Mouse (Mus musculus) gastrocnemius, postnatal 14 days (tissue): ENCODE measurements at regions not wholly inside any gene's neighbourhood (a gene's known extent, or its start where the extent isn't known, plus 50 kb on each side); places are given as distances from the start of the nearest gene placed in this dataset.

Experiments used
- DNase-seq: peaks from one replicate; pipeline ENCODE4 v3.0.0; 2021; ENCODE audit warnings: mixed read lengths
- intact Hi-C: fragments of 180-260 bp; cut with DNase I; formaldehyde crosslinking; loops from one replicate; pipeline ENCODE4 v1.15.1; 2025; ENCODE audit warnings: low total_unique reads

GRCm38 (mm10) chr11:17591780-17592487, 334.6 kb downstream of the C1d start:
- DNase-seq = no peak
- intact Hi-C loops = no loop called here

DNA sequence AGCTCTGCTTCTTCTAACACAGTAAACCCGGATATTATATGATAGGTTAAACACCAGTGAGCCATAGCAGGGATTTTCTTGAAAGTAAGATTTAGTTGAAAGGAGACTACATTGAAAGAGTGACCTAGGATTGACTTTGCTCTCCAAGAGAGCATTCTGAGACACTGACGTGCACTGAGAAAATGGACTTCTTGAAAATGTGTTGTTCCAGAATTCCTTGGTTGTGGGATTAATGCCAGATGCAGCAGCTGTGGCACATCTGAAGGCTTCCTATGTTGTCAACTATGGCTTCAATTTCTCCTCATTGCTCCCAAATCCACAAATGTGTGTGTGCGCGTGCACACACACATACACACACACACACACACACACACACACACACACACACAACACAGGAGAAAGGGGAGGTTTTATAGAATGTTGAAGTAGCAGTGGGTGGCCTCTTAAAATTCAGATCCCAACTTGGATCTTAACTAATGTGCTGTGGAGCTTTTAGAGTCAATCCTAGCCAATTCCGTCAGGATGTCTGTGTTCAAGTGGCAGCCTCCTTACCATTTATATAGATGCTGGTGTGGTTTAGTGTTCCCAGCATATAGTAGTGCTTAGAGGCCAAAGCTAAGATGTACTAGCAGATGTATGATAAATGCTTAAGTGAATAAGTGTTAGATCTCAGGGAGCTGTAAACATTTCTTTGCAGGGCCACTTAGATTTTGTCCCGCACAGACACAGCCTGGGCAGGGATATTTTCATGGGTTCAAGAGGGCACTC, 346.5 kb downstream of the C1d start:
- intact Hi-C loops = no loop called here

GRCm38 (mm10) chr11:17620462-17621248, 333.0 kb downstream of the Etaa1 start:
- intact Hi-C loops = no loop called here
- no peak for DNase-seq

More for the DNA sequence above, 346.5 kb downstream of the C1d start:
- DNase-seq = peak; percentile 3

- peak; percentile 17 for DNase-seq
- intact Hi-C loops = no loop called here
Measured at GRCm38 (mm10) chr11:17629541-17630171, 324.0 kb downstream of the Etaa1 start.

DNA sequence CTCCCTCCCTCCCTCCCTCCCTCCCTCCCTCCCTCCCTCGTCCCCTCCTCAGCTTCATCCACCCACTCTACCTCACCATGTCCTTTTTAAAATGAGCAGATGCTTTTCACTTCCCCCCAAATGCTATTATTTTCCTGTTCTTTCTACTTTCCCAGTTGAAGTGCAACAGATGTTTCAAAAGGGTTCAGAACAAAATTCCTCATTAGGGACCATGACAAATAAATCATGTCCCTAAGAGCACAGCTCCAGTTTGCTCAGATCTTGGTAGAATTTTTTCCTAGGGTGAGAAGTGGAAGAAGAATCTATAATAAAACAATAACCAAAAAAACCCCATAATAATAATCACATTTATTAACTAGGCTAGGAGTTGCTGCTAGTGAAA, 323.5 kb downstream of the Etaa1 start:
- intact Hi-C loops = no loop called here
- no peak for DNase-seq

GRCm38 (mm10) chr11:17637158-17637557, 316.5 kb downstream of the Etaa1 start:
- no peak for DNase-seq
- intact Hi-C loops = no loop called here

GRCm38 (mm10) chr11:17639922-17640321, 313.8 kb downstream of the Etaa1 start:
- intact Hi-C loops = no loop called here
- DNase-seq = no peak

DNA sequence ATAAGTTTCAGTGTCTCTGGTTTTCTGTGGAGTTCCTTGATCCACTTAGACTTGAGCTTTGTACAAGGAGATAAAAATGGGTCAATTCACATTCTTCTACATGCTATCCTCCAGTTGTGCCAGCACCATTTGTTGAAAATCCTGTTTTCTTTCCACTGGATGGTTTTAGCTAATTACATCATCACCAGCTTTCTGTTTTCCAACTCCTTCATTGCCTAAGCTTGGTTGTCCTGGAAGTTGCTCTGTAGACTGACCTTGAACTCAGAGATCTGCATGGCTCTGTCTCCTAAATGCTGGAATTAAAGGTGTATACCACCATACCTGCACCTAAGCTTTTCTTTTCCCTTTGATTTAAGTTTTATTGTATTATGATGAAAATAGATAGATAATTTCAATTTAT, 306.2 kb downstream of the Etaa1 start:
- intact Hi-C loops = no loop called here
- no peak for DNase-seq

- intact Hi-C loops = no loop called here
- DNase-seq = no peak
Measured at GRCm38 (mm10) chr11:17651389-17652156, 302.1 kb downstream of the Etaa1 start.

DNA sequence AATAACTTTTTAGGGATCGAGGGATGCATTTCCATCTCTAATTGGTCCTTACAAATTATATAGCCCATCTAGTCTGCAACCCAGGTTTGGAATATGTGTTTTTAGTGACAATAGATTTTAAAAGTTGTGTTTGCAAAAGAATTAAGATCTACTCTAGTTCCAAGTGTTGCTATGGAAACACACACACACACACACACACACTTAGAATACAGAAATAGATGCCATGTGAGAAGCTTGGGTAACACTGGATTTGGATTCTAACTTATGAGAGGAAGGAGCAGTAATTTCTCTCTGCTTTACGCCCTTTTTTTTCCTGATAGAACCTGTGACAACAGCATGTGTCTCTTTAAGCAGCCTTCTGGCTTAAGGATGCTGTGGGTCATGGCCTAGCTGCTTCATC, 297.8 kb downstream of the Etaa1 start:
- intact Hi-C loops = no loop called here

DNA sequence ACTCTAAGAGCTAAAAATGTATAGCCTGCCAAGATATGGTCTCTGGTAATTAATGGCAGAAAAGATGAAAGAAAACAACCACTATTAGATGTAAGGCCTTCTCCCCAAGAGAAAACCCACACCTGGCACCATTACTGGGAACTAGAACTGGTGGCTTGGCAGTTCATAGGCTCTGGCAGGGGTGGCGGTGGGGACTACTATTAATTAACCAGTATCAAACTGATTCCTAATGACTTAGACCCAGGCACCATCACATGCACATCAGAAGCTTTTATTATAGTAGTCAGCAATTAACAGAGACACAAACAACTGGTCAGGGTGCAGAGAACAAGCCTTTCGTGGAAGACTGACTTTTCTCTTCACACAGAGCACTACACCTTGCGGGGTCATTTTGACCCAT, 296.0 kb downstream of the Etaa1 start:
- no peak for DNase-seq
- intact Hi-C loops = no loop called here

More for the DNA sequence above, 297.8 kb downstream of the Etaa1 start:
- DNase-seq = no peak

GRCm38 (mm10) chr11:17658289-17658688, 295.4 kb downstream of the Etaa1 start:
- intact Hi-C loops = no loop called here
- no peak for DNase-seq

DNA sequence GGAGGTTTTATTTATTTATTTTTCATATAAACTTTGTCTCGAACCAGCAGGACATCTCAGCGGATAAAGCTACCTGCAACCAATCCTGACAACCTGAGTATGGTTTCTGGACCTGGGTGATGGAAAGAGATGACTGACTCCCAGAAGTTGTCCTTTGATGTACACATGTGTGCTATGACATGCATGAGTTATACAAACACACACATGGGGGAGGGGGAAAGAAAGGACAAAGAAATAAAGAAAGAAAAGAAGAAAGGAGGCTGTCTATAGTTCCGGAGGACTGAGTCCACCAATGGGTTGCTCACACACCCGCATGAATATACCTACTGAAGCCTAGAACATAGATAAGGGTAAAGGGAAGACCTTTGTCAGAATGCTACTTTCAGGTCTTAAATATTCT, 295.0 kb downstream of the Etaa1 start:
- intact Hi-C loops = no loop called here
- no peak for DNase-seq

GRCm38 (mm10) chr11:17663893-17664292, 289.8 kb downstream of the Etaa1 start:
- intact Hi-C loops = no loop called here
- DNase-seq = peak; percentile 58

DNA sequence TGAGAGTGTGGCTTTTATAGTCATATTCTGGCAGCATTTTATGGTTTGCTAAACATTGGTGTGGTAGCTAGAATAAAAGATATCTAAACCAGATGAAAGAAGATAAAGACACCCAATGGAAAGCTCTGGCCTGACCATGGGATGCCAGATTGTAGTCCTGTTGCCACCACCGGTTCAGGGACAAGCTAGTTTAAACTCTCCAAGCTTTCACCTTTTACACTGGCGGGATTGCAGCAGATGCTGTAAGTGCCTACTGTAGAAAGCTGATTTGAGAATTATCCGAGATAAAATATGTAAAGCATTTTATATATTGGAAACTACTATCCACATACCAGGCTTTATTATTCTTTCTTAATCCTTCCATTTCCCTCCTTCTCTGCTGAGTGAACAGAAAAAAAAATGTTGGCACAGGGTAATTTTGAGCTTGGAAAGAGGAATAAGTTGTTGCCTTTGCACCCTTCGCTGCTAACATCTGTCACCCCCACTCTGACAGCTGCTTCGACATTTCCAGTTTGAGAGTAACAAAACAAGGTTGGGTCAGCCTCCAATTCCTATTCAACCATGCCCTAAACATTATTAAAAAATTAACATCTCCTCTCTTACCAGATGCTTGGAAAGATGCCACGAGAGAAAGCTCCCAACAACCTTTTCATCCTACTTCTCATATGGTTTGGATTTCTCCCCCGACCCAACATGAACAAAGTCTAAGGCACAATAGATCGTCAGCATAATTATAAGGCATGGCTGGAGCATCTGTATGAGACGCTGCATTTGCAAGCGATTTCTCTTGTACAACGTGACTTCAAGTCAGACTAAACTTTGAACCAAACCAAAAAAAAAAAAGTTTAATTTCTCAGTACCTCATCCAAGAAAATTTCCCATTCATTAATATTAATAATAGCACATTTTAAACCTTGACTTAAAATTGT, 287.8 kb downstream of the Etaa1 start:
- intact Hi-C loops = no loop called here
- no peak for DNase-seq

GRCm38 (mm10) chr11:17680998-17681397, 272.7 kb downstream of the Etaa1 start:
- no peak for DNase-seq
- intact Hi-C loops = no loop called here

GRCm38 (mm10) chr11:17685711-17686113, 268.0 kb downstream of the Etaa1 start:
- DNase-seq = peak; percentile 52
- intact Hi-C loops = no loop called here

DNA sequence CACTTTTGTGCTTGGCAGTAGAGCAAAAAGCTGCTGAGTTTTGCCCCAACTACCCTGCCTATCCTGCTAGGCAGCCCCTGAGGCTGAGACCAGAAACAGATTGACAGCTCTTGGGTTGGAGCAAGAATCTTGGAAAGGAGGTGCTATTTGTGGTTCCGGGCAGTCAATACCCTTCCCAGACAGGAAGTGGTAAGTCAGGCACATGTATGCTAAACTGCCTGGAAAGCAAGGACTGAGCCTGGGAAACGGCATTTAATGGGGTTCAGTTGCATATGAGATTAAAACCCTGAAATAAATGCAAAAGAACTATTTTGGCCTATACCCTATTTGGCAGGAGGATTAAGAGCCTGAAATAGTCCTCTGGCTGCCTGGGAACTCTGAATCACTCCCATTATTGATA, 266.9 kb downstream of the Etaa1 start:
- DNase-seq = no peak
- intact Hi-C loops = no loop called here
